Mouse (Mus musculus) E14TG2a.4 (cell line): ENCODE results near the gene Arf1.

ENCODE experiments used
- CTCF ChIP-seq: conservative IDR thresholded peaks from 2 replicates; pipeline ENCODE4 v1.5.1; 2014; ENCODE audit warnings: low read length
- NANOG ChIP-seq: IDR thresholded peaks from 2 replicates; pipeline ENCODE4 v1.6.1; 2014; ENCODE audit warnings: borderline replicate concordance, low read length, mixed read lengths

DNA sequence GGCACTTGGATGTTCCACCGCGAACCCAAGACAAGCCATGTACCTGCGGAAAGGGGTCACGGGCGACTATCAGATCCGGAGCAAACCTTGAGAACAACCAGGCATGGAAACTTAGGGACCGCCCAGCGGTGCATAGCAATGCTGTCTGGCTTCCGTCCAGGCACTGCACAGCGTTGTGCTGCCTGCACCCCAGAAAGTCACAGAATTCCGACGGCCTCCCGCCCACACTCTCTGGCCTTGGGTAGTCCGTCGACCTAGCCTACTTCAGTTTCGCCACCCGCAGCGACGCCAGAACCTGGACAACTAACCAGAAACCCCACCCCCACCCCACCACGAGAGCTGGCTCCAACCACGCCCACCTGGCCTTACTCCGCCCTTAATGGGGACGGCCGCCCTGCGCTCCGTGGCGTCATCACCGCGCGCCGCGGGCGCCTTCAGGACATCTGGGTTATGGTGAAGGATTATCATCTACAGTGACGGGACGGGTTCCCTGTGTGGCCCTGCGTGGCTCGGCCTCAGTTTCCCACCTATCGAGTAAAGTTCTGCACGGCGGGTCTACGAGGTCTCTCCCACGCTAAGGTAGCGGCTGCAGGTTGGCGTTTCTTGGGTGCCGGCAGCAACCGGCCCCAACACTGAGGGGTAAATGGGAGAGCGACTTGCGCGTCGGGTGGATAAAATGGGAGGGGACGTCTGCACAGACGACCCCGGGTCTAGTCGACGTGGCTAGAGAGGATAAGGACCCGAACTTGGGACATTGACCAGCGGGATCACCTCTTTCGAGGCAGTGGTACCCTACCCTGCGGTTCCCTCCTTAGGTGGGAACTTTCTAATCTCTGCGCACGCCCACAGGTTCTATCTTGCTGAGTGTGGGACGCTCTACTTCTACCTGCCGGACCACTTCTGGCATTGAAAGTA is 25.7 kb downstream of the Arf1 start, which contains the start of gene Mrpl55:
- TF ChIP-seq CTCF (no peak), NANOG (no peak)
